Mouse (Mus musculus) midbrain, embryonic 10.5 days (tissue): ENCODE measurements around the gene Polr2m. TPM values are rescaled to one million over a fixed set of nuclear protein-coding genes. Genes with fewer than 3 reads are reported as not detected.
A peak's percentile ranks its signal among the peaks of the same experiment; 100 is the strongest.

Source experiments
- DNase-seq: peaks from one replicate; pipeline ENCODE4 v3.0.0-alpha.2; 2017; ENCODE audit warnings: low spot score
- H3K27ac ChIP-seq: fragments of 300-500 bp; sonication (generic); replicated peaks from 2 replicates; pipeline ENCODE4 v1.5.1; 2016; ENCODE audit warnings: mild to moderate bottlenecking
- H3K27me3 ChIP-seq: fragments of 300-500 bp; sonication (generic); 2 replicates; pipeline ENCODE4 v1.6.1; 2016; ENCODE audit warnings: low read depth, mild to moderate bottlenecking; ENCODE audit not compliant: poor library complexity, severe bottlenecking
- H3K36me3 ChIP-seq: fragments of 300-500 bp; sonication (generic); 2 replicates; pipeline ENCODE4 v1.6.1; 2016; ENCODE audit warnings: mild to moderate bottlenecking, moderate library complexity
- H3K4me1 ChIP-seq: fragments of 300-500 bp; sonication (generic); 2 replicates; pipeline ENCODE4 v1.6.1; 2016
- H3K4me3 ChIP-seq: fragments of 300-500 bp; sonication (generic); 2 replicates; pipeline ENCODE4 v1.5.1; 2016; ENCODE audit warnings: mild to moderate bottlenecking, moderate library complexity
- H3K9me3 ChIP-seq: fragments of 300-500 bp; sonication (generic); replicated peaks from 2 replicates; pipeline ENCODE4 v1.6.1; 2016; ENCODE audit warnings: mild to moderate bottlenecking
- WGBS: fragments of 180-500 bp; shearing (Covaris S2); methylation state at CpG from one replicate; pipeline ENCODE4 v1.1.7; 2016; 5-methylcytosine and 5-hydroxymethylcytosine counted together
- polyA plus RNA-seq: library from polyadenylated mRNA; unstranded; fragments of >200 nt; fragmentation: Nextera tagmentation; extraction: Ambion mirVana; gene quantifications from 2 replicates; pipeline ENCODE4 v1.2.1, GENCODE M21; 2016

The Polr2m gene
- polyA plus RNA-seq, 1 experiment from 2014 or later: 576 TPM

DNA sequence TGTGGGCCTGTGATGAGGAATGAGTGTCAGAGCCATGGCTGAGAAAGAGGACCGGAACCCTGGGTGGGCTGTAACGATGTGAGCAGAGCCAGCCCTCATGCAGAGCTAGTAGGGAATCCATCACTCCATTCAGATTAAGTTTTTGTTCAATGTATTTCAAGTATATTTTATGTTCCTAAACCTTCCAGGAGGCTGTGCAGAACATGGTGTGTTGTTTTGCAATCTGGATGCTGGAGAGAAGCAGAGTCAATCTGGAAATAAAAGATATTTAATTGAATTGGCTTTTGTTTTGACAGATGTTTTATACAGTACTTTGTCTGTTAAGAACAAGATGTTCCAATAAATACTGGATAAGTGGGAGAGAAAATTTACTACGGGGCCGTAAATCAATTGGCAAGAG, 29.0 kb downstream of the Polr2m start:
- Histone ChIP-seq H3K27me3 (no peaks in the 10 kb centered on the region), H3K36me3 (no peaks in the 10 kb centered on the region), H3K4me3 (no peak overlapping the region), H3K9me3 (no peaks in the 10 kb centered on the region), H3K4me1 (peaks cover 12% of the 10 kb centered on the region; the same call in 1 of the 2 replicates), H3K27ac (no peak overlapping the region)
- WGBS: 91% methylated on average over 4 of the region's 4 CpGs
- DNase-seq: no peak

- Histone ChIP-seq H3K4me1 (peaks cover 19% of the 10 kb centered on the region), H3K27me3 (no peaks in the 10 kb centered on the region), H3K4me3 (no peak overlapping the region), H3K36me3 (no peaks in the 10 kb centered on the region), H3K9me3 (no peaks in the 10 kb centered on the region), H3K27ac (no peak overlapping the region)
- WGBS: 68% methylated on average over 5 of the region's 5 CpGs
- no peak for DNase-seq
Measured at GRCm38 (mm10) chr9:71453917-71454316, 31.8 kb downstream of the Polr2m start.

GRCm38 (mm10) chr9:71453352-71453751, 32.4 kb downstream of the Polr2m start:
- 63% methylated on average over 5 of the region's 5 CpGs for WGBS
- Histone ChIP-seq H3K36me3 (no peaks in the 10 kb centered on the region), H3K27me3 (no peaks in the 10 kb centered on the region), H3K4me1 (peaks cover 19% of the 10 kb centered on the region), H3K9me3 (no peaks in the 10 kb centered on the region), H3K4me3 (no peak overlapping the region), H3K27ac (no peak overlapping the region)
- no peak for DNase-seq

- WGBS: 86% methylated on average over 6 of the region's 6 CpGs
- H3K4me3 ChIP-seq: no peak overlapping the region
- no peaks in the 10 kb centered on the region for H3K9me3 ChIP-seq
- H3K27ac ChIP-seq: no peak overlapping the region
- H3K36me3 ChIP-seq: no peaks in the 10 kb centered on the region
- DNase-seq: no peak
- H3K4me1 ChIP-seq: peaks cover 19% of the 10 kb centered on the region
- no peaks in the 10 kb centered on the region for H3K27me3 ChIP-seq
Measured at GRCm38 (mm10) chr9:71450626-71451025, 35.1 kb downstream of the Polr2m start.

DNA sequence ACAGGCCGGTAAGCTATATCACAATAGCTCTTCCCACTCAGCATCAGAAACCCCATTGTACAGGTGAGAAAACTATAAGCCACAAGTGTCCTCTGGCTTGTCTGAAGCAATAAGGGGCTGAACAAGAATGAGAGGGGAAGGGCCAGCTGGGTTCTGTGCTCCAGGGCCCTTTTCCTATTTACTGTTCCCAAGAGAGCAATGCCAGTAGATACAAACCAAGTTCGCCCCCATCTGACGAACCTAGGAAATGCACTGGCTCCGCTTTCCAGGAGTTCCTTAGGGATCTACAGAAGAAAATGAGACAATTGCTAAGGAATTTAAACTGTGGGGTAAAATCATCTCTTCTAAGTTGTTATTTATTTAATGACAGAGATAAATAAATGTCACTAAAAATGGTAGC, 38.2 kb downstream of the Polr2m start:
- Histone ChIP-seq H3K9me3 (no peaks in the 10 kb centered on the region), H3K36me3 (no peaks in the 10 kb centered on the region), H3K4me1 (peaks cover 7% of the 10 kb centered on the region), H3K27ac (no peak overlapping the region), H3K27me3 (no peaks in the 10 kb centered on the region), H3K4me3 (no peak overlapping the region)
- peak; percentile 55 for DNase-seq
- WGBS: 37% methylated on average over 4 of the region's 4 CpGs

DNA sequence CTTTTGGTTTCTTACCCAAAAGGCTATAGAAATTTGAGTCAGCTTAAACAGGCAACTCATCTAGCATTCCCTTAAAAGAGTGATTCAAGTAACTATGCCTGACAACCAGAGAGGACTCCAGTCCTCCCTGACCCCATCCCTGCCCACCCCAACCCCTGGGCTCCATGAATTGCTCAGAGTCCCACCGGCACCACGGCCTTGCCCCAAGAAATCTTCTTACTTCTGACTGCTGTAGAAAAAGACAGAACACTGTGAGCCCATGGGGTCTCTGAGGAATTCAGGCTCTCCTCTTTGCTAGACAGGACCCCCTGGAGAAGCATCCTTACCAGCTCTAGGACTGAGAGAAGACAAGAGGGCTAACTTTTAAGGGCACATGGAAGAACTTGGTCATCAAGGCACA, 40.4 kb downstream of the Polr2m start:
- Histone ChIP-seq H3K36me3 (no peaks in the 10 kb centered on the region), H3K4me3 (no peak overlapping the region), H3K27ac (no peak overlapping the region), H3K4me1 (no peaks in the 10 kb centered on the region), H3K27me3 (no peaks in the 10 kb centered on the region), H3K9me3 (no peaks in the 10 kb centered on the region)
- no peak for DNase-seq
- 82% methylated on average over 2 of the region's 2 CpGs for WGBS

DNA sequence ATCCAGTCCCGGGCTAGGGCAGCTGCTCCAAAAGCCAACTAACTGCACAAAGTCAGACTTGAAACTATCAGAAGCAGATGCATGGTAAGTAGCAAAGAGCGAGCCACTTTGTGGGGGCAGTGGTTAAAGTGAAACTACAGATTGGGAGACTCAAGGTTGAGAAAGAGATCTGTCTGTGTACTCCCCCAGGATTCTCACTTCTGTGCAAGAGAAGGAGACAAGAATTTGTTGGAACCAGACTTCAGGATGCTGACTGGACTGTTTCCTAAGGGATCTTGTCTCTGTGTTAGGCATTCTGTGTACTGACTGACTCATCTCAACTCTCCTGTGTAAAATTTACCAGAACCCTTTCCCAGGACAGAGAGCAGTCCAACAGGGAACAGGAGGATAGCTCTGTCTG, 47.6 kb downstream of the Polr2m start:
- DNase-seq: no peak
- Histone ChIP-seq H3K4me1 (no peaks in the 10 kb centered on the region), H3K27me3 (no peaks in the 10 kb centered on the region), H3K27ac (no peak overlapping the region), H3K9me3 (no peaks in the 10 kb centered on the region), H3K36me3 (no peaks in the 10 kb centered on the region), H3K4me3 (no peak overlapping the region)
- WGBS: 94% methylated on average over 2 of the region's 2 CpGs

Other genes with a start within 250 kb of the Polr2m start
- gene Myzap, start 106.4 kb upstream of the Polr2m start, polyA plus RNA-seq: 4.2 and 5.1 TPM in 2 replicates